Mouse (Mus musculus) embryo, embryonic 10 days (tissue): ENCODE measurements at regions not wholly inside any gene's neighbourhood (a gene's known extent, or its start where the extent isn't known, plus 50 kb on each side); places are given as distances from the start of the nearest gene placed in this dataset.
A peak's percentile ranks its signal among the peaks of the same experiment; 100 is the strongest.

Source experiments
- DNase-seq: peaks from one replicate; pipeline ENCODE4 v3.0.0-alpha.2; 2015; ENCODE audit warnings: low spot score

GRCm38 (mm10) chr3:41296152-41296809 is 213.4 kb upstream of the Pgrmc2 start:
- no peak for DNase-seq

- no peak for DNase-seq
Observed at GRCm38 (mm10) chr3:41295150-41295549, 212.3 kb upstream of the Pgrmc2 start.

GRCm38 (mm10) chr3:41290535-41291307 is 207.9 kb upstream of the Pgrmc2 start:
- DNase-seq: no peak

GRCm38 (mm10) chr3:41288735-41289134 is 205.9 kb upstream of the Pgrmc2 start:
- no peak for DNase-seq

- no peak for DNase-seq
Observed at GRCm38 (mm10) chr3:41288066-41288465, 205.2 kb upstream of the Pgrmc2 start.

GRCm38 (mm10) chr3:41285336-41285735 is 202.5 kb upstream of the Pgrmc2 start:
- DNase-seq: no peak

GRCm38 (mm10) chr3:41284897-41285296 is 202.1 kb upstream of the Pgrmc2 start:
- peak; percentile 87 for DNase-seq

GRCm38 (mm10) chr3:41282431-41283037 is 199.7 kb upstream of the Pgrmc2 start:
- DNase-seq: peak; percentile 28

GRCm38 (mm10) chr3:41276096-41276495 is 193.2 kb upstream of the Pgrmc2 start:
- DNase-seq: no peak

- no peak for DNase-seq
Observed at GRCm38 (mm10) chr3:41268516-41268915, 185.7 kb upstream of the Pgrmc2 start.

- no peak for DNase-seq
Observed at GRCm38 (mm10) chr3:41266216-41266615, 183.4 kb upstream of the Pgrmc2 start.

GRCm38 (mm10) chr3:41265399-41265798 is 182.6 kb upstream of the Pgrmc2 start:
- no peak for DNase-seq

GRCm38 (mm10) chr3:41258291-41258690 is 175.4 kb upstream of the Pgrmc2 start:
- DNase-seq: peak; percentile 83

GRCm38 (mm10) chr3:41244960-41245359 is 162.1 kb upstream of the Pgrmc2 start:
- no peak for DNase-seq

- DNase-seq: no peak
Observed at GRCm38 (mm10) chr3:41241856-41242552, 159.2 kb upstream of the Pgrmc2 start.

GRCm38 (mm10) chr3:41239801-41240200 is 157.0 kb upstream of the Pgrmc2 start:
- no peak for DNase-seq

- DNase-seq: no peak
Observed at GRCm38 (mm10) chr3:41239246-41239645, 156.4 kb upstream of the Pgrmc2 start.

- DNase-seq: no peak
Observed at GRCm38 (mm10) chr3:41238046-41238445, 155.2 kb upstream of the Pgrmc2 start.

- DNase-seq: no peak
Observed at GRCm38 (mm10) chr3:41235610-41236009, 152.8 kb upstream of the Pgrmc2 start.

GRCm38 (mm10) chr3:41234994-41235393 is 152.1 kb upstream of the Pgrmc2 start:
- DNase-seq: peak; percentile 20

- DNase-seq: no peak
Observed at GRCm38 (mm10) chr3:41234191-41234590, 151.3 kb upstream of the Pgrmc2 start.

- no peak for DNase-seq
Observed at GRCm38 (mm10) chr3:41233439-41233838, 150.6 kb upstream of the Pgrmc2 start.
